Mouse (Mus musculus): ENCODE results near the gene Arhgef3.

Gene Arhgef3

GRCm38 (mm10) chr14:27444851-27445281 lies 330.2 kb downstream of the Arhgef3 start:
- DNase-seq = peak; percentile 15 to 23

DNA sequence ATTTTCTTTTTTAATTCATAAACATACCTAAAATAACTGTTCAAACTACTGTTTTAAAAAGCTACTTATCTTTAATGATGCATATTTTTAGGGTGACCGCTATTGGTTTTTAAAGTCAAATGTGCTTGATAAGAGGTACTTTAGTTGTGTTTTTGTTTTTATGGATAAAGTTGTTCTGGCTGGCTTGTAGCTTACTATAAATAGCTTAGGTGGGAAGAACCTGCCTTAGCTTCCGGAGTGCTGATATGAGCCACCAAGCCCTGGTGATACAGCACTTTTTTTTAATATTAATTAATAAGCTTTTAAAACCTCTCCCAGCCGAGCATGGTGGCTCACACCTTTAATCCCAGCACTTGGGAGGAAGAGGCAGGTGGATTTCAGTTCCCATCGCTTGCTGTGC lies 332.3 kb downstream of the Arhgef3 start:
- DNase-seq = no peak

Measured in cerebellum, adult 18-20 months (tissue).